Mouse (Mus musculus) T-helper 1 cell (primary cell): ENCODE results near the gene Ankrd40.

Experiments used
- in situ Hi-C: fragments of 300-600 bp; cut with MboI, MseI; formaldehyde crosslinking; loops from one replicate; pipeline ENCODE4 v1.15.1; 2025; ENCODE audit warnings: high pct_unique_total_duplicates

Ankrd40 gene

DNA sequence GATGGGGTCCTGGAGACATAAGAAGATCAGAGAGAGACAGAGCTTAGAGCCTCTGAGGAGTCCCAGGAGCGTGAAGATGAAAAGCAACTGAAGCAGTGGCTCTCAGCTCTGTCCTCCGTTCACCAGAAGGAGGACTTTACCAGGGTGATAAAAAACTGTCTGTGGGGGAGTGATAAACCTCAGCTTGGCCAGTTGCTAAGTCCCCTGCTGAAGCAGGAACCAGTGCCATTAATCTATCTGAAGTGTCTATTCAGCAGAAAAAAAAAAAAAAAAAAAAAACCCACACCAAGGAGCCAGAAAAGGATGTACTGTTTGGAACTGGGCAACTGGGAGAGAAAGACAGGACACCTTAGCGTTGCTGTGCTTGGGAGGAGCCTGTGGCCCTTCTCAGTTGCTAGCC is 23.3 kb downstream of the Ankrd40 start:
- in situ Hi-C loops, result no loop called here

DNA sequence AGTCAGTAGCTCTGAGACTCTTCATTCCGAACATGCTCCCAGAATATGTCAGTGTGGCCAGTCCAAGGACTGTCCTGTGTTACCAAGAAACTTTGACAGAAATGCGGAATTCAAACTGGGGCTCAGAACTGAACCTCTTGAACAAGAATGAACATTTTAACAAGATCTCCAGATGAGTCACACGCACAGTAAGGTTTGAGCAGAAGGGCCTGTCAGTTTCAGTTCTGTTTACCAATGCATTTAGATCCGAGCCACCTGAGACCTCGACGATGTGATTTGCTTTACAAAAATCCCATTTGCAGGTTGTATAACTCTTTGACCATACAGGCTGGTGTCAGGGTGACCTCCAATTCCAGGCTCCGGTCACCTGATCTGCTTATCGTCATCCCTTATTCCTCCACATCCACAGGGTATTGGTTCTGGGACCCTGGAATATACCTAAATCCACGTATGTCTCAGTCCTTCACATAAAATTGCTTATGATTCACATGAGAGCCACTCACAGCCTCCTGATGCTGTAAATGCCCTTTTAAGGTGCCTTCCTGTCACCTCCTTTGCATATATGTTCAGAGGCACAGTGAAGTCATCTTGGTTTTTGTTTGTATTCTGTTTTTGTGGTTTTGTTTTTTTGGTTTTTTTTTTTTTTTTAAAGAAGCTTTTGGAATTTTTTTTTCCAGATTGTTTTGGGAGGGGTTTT is 27.9 kb downstream of the Ankrd40 start:
- in situ Hi-C loops, result no loop called here

DNA sequence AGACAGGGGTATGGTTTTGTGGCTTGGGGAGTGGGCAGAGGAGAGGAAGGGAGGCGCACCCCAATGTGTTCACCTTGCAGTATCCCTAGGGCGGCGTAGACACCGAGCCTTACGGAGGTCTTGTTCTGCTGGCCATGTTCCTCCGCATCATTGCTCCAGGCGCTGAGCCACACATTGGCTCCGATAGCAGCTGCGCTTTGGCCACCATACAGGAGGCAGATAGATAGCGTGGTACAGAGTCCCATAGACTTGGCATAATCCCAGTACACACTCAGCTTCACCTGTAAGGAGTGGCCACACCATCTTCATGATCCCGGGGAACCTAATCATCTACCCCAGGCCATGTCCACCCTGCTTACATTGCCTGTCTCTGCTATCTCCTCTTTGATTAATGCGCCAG is 31.4 kb downstream of the Ankrd40 start:
- in situ Hi-C loops, result no loop called here

DNA sequence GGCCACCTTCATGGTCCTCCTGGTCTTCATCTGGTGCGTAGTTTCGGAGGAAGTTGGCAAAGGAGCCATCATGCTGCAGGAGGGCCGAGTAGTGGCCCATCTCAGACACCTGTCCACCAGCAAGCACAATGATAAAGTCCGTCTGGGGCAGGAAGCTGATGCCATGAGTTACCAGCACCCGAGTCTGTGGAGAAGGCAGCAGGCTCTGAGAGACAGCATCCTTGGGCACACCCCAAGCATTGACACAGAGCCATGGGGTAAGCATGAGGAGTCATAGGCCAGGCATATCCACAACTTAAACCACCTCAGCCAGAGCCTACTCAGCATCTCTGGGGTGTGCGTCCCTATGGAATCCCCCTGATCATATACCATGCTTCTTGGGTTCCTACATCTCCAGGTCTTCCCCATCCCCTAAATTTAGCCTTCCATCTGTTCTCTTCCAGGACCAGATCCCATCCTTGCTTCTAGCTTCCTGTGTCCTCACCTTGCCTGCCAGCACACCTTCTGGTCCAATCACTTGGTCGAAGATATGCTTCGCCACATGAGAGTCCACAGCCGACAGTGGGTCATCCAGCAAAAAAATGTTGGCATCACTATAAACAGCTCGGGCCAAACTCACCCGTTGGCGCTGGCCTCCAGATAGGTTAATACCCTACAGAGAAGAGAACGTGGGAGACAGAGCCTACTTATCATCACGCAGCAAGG is 33.5 kb downstream of the Ankrd40 start:
- in situ Hi-C loops, result no loop called here

DNA sequence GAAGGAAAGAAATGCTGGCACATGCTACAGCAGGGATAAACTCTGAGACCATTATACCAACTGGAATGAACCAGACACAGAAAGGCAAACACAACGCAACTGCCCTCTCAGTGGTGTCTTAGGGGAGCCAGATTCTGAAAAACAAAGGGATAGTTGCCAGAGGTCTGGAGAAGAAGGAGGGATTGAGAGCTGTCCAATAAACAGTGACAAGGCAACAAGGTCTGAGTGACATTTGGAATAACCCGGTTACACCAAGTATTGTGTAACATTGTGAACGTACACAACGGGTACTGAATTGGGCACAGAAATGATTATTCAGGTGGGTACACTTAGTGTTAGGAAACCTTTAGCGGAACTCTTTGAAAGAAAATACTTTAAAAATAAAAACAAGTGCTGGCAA is 34.3 kb downstream of the Ankrd40 start:
- in situ Hi-C loops, result no loop called here

DNA sequence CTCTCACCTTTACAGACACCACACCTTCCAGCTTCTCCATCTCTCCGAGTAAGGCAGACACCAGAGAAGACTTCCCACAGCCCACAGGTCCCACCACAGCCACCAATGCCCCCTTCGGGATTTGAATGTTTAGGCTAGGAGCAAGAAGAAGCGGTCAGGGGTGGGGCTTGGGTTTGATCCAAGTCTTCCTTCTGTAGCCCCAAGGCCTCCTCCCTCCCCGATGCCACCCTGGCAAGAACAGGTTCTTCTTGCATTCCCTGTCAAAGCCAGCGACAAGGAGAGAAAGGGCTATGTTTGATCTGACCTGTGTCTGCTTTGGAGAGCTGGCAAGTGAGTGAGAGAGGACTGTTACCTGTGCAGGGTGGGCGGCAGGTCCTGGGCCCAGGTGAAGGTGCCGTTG is 35.9 kb downstream of the Ankrd40 start:
- in situ Hi-C loops, result no loop called here

DNA sequence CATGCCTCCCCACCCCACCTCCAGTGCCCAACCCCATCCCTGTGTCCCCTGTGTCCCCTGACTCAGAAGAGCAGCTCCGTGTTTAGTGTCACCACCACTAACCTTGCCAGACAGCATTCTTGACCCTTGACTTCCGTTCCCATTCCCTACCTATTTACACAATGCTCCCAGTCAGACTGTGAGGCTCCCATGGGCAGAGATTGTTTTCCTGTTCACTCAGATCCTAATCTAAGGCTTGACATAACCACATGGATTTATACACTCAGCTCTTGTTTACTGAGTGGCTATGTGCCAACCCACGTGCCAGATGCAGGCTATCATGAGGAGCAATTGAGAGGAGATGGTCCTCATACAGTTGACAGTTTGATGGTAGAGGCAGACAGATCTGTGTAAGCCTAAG is 37.5 kb downstream of the Ankrd40 start:
- in situ Hi-C loops, result no loop called here

DNA sequence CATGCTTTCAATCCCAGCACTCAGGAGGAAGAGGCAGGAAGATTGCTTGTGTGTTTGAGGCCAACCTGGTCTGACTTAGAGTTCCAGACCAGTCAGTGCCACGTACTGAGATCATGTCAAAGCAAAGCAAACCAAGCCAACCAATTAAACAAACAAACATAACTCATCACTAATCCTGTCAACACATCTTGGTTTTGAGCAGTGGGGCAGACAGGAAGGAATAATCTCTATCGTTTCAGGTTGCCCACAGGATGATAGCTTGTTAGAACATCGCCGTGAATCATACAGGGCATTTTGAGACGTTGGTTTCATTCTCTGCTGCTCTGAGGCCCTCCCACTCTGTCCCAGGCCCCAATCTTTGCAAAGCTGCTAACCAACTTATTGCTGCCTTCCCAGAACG is 42.2 kb downstream of the Ankrd40 start:
- in situ Hi-C loops, result no loop called here

DNA sequence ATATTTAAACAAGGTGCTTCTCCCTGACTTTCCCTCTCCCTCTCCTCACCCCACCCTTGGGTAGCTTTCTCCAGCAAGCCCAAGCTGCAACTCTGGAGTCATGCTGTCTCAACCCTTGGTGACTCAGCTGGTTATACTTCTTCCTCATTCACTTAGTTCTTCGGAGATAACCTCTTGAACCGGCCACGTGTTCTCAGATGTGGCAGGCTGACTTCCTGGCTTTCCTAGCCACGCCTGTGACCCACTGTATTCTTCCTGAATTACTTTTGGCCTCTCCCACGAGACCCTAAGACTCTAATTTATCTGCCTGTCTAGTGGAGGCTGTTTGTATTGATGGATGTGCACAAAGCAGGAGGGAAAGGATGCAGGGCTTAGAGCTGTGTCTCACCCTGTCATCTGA is 43.0 kb downstream of the Ankrd40 start:
- in situ Hi-C loops, result no loop called here

DNA sequence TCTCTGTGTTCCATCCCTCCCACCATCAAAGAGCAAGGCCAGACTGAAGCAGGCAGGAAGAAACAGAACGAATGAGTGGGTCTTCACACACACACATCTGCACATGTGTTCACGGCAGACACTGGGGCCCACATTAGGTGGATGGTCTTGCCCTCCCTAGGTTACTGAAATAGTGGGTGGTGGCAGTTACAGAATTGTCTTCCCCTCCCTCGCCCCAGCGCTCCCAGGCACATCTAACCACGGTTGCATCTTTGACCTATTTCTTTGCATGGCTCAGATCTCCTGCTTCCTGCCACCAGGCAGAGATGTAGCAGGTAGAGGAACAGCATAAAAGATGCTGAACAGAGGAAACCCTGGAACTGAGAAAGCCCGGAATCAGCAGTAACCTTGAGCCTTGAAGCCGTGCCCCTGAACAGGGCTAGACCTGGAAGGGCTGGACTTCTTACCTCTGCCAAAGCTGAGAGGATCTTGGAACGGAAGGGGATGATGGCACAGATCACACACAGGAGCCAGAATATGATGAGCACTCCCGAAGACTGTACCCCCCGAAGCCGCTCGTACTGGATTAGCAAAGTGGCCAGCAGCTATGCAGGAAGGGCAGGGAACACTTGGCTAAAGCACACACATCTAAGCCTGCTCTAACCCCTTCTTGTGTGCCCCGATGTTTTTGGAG is 46.6 kb downstream of the Ankrd40 start:
- in situ Hi-C loops, result no loop called here

DNA sequence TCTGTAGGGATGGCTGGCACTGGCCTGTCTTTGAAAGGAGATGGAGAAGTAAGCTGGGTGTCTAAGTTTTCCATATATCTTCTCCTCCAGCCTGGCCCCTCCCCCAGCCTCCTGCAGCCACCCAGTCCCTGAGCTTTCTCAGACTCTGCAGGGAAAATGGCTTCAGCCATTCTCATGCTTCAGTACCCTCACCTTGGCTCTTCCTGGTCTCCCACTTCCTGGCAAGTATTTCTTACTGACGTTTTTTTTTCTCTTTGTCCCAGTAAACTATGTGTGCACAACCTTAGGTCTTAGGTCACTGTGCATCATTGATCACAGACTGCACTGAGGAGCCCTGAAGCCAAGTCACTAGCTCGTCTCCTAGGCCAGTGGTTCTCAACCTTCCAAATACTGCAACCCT is 51.3 kb downstream of the Ankrd40 start:
- in situ Hi-C loops, result no loop called here

DNA sequence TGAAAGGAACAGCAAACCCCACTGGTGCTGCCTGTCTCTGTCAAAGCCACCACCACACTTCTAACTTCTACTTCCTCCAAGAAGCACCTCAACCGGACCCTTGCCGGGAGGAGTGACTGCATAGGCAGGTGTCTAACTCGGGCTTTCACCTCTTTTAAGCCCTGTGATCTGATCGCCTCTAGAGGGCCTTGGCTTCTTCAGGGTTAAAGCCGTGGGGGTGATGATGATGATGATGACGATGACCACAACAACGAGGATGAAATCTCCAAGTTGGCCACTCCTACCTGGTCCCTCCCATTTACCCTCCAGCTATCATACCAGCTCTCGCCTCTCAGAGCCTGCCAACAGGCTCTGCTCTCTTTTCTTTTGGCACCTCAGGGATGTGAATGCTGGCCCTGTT is 51.9 kb downstream of the Ankrd40 start:
- in situ Hi-C loops, result no loop called here

DNA sequence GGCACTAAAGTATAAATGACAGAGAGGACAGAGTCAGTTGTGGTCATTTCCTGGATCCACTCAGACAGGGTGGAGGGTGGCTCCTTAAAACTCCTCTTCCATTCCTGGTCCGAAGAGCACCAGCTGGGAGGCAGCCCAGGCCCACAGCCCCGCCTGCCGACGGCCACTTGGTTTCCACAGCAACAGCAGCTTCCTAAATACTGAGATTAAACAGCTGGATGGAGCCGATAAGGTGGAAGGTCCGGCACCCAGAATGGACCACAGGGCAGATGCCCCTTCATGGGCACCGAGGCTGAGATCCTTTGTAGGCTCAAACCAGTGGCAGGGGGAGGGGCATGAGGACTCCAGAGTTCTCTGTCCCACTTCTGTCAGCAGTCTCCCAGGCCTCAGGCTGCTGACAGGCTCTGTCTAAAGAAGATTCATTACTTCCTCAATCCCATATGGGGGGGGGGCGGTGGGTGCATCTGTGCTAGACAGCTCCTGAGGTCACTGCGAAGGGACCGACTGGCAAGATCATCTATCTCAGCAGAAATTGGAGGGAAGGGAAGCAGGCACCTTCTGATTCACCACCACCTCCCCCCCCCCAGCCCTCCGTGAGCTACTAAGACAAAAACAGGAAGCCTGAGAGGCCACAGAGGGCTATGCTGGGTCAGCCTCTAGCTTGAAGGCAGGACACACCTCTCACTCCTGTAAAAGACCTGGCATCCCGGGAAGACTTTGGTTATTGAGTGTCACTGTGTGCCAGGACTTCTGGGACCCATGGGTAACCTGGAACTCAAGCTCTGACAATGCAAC is 58.4 kb downstream of the Ankrd40 start:
- in situ Hi-C loops, result no loop called here

DNA sequence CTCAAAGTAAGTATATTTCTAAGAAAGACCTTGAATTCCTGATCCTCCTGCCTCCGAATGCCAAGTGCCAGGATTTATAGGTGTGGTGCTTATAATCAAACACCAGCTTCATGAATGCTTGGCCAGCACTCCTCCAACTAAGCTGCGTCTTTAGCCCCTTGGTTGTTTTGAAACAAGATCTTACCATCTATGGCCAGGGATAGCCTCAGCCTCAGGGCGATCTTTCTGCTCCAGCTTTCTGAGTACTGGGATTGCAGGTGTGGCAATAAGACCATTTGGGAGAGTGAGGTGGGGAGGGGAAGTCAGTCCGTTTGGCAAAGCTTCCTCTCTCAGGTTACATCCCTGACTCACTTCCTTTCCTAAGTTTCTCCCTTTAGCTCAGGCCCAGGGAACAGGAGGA is 60.0 kb downstream of the Ankrd40 start:
- in situ Hi-C loops, result no loop called here

DNA sequence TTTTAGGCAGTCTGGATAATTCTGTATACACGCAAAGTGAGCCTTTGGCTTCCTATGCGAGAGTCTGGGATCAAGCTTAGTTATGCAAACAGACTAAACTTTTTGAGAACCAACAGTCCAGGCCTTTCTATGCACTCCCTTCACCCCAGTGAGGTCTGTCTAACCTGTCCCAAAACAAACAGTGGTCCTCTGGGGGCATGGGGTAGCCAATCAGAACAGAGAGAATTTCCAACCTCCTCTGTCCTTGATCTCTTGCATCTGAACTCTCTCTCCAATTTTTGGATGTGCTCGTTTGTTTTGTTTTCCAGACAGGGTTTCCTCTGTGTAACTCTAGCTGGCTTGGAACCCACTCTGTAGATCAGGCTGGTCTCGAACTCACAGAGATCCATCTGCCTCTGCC is 61.2 kb downstream of the Ankrd40 start:
- in situ Hi-C loops, result no loop called here

DNA sequence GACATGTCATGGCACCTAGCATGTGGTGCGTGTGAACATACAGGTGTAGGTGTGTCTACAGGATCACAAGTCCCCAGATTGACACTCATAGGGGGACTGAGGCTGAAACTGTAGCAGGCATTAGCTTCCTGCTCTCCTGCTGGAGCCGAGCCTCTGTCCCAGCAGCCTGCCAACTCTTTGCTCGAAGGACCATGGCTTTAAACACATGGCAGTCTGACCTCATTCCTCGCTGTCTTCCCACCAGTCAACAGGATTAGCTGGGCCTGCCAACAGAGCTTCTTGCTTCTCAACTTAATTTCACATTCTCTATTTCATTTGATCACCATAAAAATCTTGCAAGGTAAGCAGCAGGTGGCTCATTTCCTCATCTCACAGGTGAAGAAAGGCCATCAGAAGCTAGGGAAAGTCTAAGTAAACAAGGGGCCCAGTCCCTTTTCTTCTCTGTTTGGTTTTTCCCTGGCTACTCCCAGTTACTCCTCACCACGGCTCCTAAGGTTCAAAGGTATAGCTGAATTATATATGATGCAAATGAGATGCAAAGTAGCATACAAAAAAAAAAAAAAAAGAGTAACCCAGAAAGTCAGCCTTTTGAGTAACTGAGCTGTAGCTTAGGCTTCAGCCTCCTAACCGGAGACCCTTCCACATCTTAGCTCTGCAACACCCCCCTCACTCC is 62.1 kb downstream of the Ankrd40 start:
- in situ Hi-C loops, result no loop called here

DNA sequence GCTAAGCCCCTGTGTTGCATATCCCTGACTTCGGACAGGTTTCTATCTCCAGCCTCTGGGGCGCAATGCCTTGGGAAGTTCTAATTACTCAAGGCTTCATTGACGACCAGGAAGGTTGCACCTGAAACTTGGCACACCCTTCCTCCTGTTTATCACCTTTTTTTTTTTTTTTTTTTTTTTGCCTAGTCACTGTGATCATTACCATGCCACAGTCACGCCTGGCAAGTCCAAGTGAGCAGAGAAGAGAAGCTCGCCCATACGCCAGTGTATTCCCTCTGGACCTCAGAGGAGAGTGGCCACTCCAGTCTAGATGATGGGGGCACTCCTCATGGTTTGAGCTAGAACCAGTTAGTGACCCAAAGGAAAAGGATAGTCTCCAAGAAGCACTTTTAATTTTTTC is 63.0 kb downstream of the Ankrd40 start:
- in situ Hi-C loops, result no loop called here
